Mouse (Mus musculus) liver, embryonic 12.5 days (tissue): ENCODE data around the gene Tmem91. TPM values are rescaled to one million over a fixed set of nuclear protein-coding genes. Genes with fewer than 3 reads are reported as not detected.

Experiments used
- polyA plus RNA-seq: library from polyadenylated mRNA; unstranded; fragments of >200 nt; fragmentation: Nextera tagmentation; extraction: Ambion mirVana; gene quantifications from 2 replicates; pipeline ENCODE4 v1.2.1, GENCODE M21; 2016

Gene Tmem91
- polyA plus RNA-seq, 1 experiment from 2014 or later = 2.0 TPM

Other genes with a start within 250 kb of the Tmem91 start
- gene Ceacam1, start 197.6 kb downstream of the Tmem91 start, polyA plus RNA-seq = 1.9 and 2.4 TPM in 2 replicates
- gene Ceacam2, start 135.3 kb downstream of the Tmem91 start, polyA plus RNA-seq = not detected in 2 replicates
- 0.13 and 0.14 TPM in 2 replicates for gene Erich4, start 59.3 kb downstream of the Tmem91 start, polyA plus RNA-seq
- gene Dmac2, start 55.8 kb downstream of the Tmem91 start, polyA plus RNA-seq = 12.4 and 15.9 TPM in 2 replicates
- 2.6 and 2.9 TPM in 2 replicates for gene B3gnt8, start 48.5 kb downstream of the Tmem91 start, polyA plus RNA-seq
- gene Bckdha, start 16.2 kb downstream of the Tmem91 start, polyA plus RNA-seq = 21.0 and 21.7 TPM in 2 replicates
- gene Exosc5, start 16.0 kb downstream of the Tmem91 start, polyA plus RNA-seq = 80.4 and 82.2 TPM in 2 replicates
- 24.9 and 29.5 TPM in 2 replicates for gene B9d2, start 5.6 kb upstream of the Tmem91 start, polyA plus RNA-seq
- 13.6 and 14.2 TPM in 2 replicates for gene Tgfb1, start 11.8 kb upstream of the Tmem91 start, polyA plus RNA-seq
- 14.7 and 15.2 TPM in 2 replicates for gene Ccdc97, start 43.9 kb upstream of the Tmem91 start, polyA plus RNA-seq
- 46.1 and 52.3 TPM in 2 replicates for gene Hnrnpul1, start 79.6 kb upstream of the Tmem91 start, polyA plus RNA-seq
- 14.1 and 20.1 TPM in 2 replicates for gene Axl, start 113.5 kb upstream of the Tmem91 start, polyA plus RNA-seq
- 0.62 and 0.81 TPM in 2 replicates for gene Cyp2s1, start 141.7 kb upstream of the Tmem91 start, polyA plus RNA-seq
- 0.06 TPM in 1 of 2 replicates, not detected in the other for gene Cyp2b10, start 222.5 kb upstream of the Tmem91 start, polyA plus RNA-seq